Mouse (Mus musculus) forebrain, embryonic 10.5 days (tissue): Measurements from ENCODE around the gene Dnase2b. TPM values are rescaled to one million over a fixed set of nuclear protein-coding genes. Genes with fewer than 3 reads are reported as not detected.

Experiments used
- DNase-seq: peaks from one replicate; pipeline ENCODE4 v3.0.0-alpha.2; 2017; ENCODE audit warnings: low spot score; ENCODE audit errors: extremely low spot score
- H3K27ac ChIP-seq: fragments of 300-500 bp; sonication (generic); 2 replicates; pipeline ENCODE4 v1.5.1; 2016; ENCODE audit warnings: mild to moderate bottlenecking
- H3K27me3 ChIP-seq: fragments of 300-500 bp; sonication (generic); 2 replicates; pipeline ENCODE4 v1.6.1; 2016; ENCODE audit warnings: mild to moderate bottlenecking; ENCODE audit not compliant: poor library complexity, severe bottlenecking
- H3K36me3 ChIP-seq: fragments of 300-500 bp; sonication (generic); replicated peaks from 2 replicates; pipeline ENCODE4 v1.6.1; 2016; ENCODE audit warnings: mild to moderate bottlenecking, moderate library complexity
- H3K4me1 ChIP-seq: fragments of 300-500 bp; sonication (generic); 2 replicates; pipeline ENCODE4 v1.6.1; 2016
- H3K4me3 ChIP-seq: fragments of 300-500 bp; sonication (generic); 2 replicates; pipeline ENCODE4 v1.5.1; 2016; ENCODE audit warnings: mild to moderate bottlenecking, moderate library complexity
- H3K9me3 ChIP-seq: fragments of 300-500 bp; sonication (generic); 2 replicates; pipeline ENCODE4 v1.6.1; 2016; ENCODE audit warnings: mild to moderate bottlenecking, moderate library complexity
- WGBS: fragments of 180-500 bp; shearing (Covaris S2); methylation state at CpG from one replicate; pipeline ENCODE4 v1.1.7; 2016; 5-methylcytosine and 5-hydroxymethylcytosine counted together
- polyA plus RNA-seq: library from polyadenylated mRNA; unstranded; fragments of >200 nt; fragmentation: Nextera tagmentation; extraction: Ambion mirVana; gene quantifications from 2 replicates; pipeline ENCODE4 v1.2.1, GENCODE M21; 2016

The Dnase2b gene
- polyA plus RNA-seq, 1 experiment from 2014 or later = not detected

DNA sequence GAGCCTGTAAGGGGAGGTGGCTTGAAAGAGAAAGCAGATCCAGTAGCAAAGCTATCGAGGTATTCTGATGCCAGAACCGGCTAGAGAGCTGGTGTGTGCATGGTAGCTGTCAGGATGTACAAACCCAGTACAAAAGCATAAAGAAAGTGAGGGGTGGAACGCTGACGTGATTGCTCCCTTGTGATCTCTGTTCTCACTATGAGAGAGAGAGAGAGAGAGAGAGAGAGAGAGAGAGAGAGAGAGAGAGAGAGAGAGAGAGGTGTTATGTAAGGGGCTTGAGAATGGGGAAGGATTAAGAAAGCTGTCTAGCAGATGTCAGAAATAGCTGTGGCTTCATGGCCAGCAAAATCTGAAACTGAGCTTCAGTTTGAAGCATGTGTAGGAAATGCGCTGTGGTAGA lies 31.5 kb downstream of the Dnase2b start:
- Histone ChIP-seq H3K27ac (no peak overlapping the region), H3K4me3 (no peak overlapping the region), H3K9me3 (no peaks in the 10 kb centered on the region), H3K4me1 (no peaks in the 10 kb centered on the region), H3K36me3 (no peaks in the 10 kb centered on the region), H3K27me3 (no peaks in the 10 kb centered on the region)
- no peak for DNase-seq
- 76% methylated on average over 5 of the region's 5 CpGs for WGBS

- no peaks in the 10 kb centered on the region for H3K36me3 ChIP-seq
- no peak overlapping the region for H3K4me3 ChIP-seq
- no peak for DNase-seq
- 88% methylated on average over 4 of the region's 4 CpGs for WGBS
- H3K4me1 ChIP-seq = no peaks in the 10 kb centered on the region
- no peaks in the 10 kb centered on the region for H3K9me3 ChIP-seq
- H3K27ac ChIP-seq = no peak overlapping the region
- no peaks in the 10 kb centered on the region for H3K27me3 ChIP-seq
Observed at GRCm38 (mm10) chr3:146583478-146583877, 31.9 kb downstream of the Dnase2b start.

DNA sequence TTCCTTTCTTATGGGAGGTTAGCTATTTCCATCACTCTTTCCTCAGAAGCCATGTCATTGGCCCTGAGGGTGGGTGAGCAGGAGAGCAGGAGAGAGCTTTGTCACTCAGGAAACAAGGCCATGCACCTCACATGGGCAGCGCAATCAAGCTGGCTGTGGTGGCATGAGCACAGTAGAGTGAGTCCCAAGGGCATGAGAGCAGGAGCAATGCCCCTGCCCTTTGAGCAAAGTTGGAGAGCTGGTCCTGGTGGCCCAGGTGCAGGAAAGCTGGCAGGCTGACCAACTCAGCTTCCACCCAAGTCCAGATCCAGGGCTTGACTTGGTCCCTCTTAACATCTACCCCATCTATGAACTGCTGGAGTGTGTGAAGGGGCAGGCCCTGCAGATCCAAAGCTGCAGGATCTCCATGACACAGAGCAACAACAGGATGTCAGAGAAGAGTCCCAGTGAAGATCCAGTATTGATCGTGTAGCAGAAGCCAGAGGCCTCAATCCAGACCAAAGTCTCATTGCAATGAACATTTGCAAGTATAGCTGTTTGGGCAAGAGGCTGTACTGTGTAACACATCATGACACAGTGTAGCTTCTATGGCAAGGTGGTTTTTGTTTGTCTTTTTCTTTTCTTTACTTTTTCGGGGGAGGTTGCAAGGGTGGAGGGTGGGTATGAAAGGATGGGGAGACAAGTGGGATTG lies 35.2 kb downstream of the Dnase2b start:
- whole genome bisulfite sequencing = 83% methylated on average over 3 of the region's 3 CpGs
- H3K36me3 ChIP-seq = no peaks in the 10 kb centered on the region
- no peaks in the 10 kb centered on the region for H3K9me3 ChIP-seq
- no peak overlapping the region for H3K27ac ChIP-seq
- no peak for DNase-seq
- H3K27me3 ChIP-seq = no peaks in the 10 kb centered on the region
- H3K4me1 ChIP-seq = no peaks in the 10 kb centered on the region
- no peak overlapping the region for H3K4me3 ChIP-seq

- H3K27ac ChIP-seq = no peak overlapping the region
- H3K4me3 ChIP-seq = no peak overlapping the region
- WGBS = 69% methylated on average over 2 of the region's 2 CpGs
- no peaks in the 10 kb centered on the region for H3K27me3 ChIP-seq
- no peak for DNase-seq
- H3K9me3 ChIP-seq = no peaks in the 10 kb centered on the region
- no peaks in the 10 kb centered on the region for H3K4me1 ChIP-seq
- H3K36me3 ChIP-seq = no peaks in the 10 kb centered on the region
Observed at GRCm38 (mm10) chr3:146577591-146577990, 37.8 kb downstream of the Dnase2b start.

DNA sequence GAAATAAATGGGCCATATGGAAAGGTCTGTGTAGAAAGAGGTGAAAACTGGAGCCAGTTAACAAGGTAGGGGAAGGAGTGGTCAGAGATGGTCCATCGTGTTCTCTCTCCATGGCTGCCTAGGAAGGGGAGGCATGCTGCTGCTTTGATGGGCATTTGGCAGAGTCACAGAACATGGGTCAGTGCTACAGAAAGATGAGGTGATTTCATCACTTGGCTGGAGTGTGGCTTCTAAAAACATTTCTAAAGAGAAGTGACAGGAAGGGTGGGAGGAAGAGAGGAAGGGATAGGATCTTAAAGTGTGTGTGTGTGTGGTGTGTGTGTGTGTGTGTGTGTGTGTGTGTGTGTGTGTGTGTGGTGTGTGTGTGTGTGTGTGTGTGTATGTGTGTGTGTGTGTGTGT lies 44.1 kb downstream of the Dnase2b start:
- H3K27ac ChIP-seq = no peak overlapping the region
- no peaks in the 10 kb centered on the region for H3K4me1 ChIP-seq
- WGBS = 82% methylated on average over 1 of the region's 1 CpGs
- no peaks in the 10 kb centered on the region for H3K27me3 ChIP-seq
- H3K4me3 ChIP-seq = no peak overlapping the region
- H3K9me3 ChIP-seq = no peaks in the 10 kb centered on the region
- no peaks in the 10 kb centered on the region for H3K36me3 ChIP-seq
- no peak for DNase-seq

DNA sequence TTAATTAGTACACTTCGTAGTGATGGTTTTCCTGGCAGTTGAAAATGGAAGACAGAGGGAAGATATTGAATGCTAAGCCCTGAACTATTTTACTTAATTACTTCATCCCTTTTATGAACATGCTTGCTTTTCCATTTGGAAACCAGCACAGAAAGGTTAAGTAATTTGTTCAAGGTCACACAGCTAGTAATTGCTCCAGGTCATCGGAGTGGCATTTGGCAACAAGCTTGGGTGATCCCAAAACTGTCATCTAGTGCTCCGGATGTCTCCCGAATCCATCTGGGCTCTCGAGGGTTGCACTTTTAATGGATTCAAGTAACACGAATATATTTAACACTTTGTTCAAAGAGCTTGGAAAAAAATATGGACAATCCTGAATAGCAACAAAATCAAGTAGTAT lies 44.5 kb downstream of the Dnase2b start:
- Histone ChIP-seq H3K4me1 (no peaks in the 10 kb centered on the region), H3K36me3 (no peaks in the 10 kb centered on the region), H3K27ac (no peak overlapping the region), H3K4me3 (no peak overlapping the region), H3K27me3 (no peaks in the 10 kb centered on the region), H3K9me3 (no peaks in the 10 kb centered on the region)
- no peak for DNase-seq
- 88% methylated on average over 6 of the region's 6 CpGs for WGBS

- Histone ChIP-seq H3K4me3 (no peak within 1 kb of the TSS), H3K36me3 (no peaks in the 10 kb centered on the region), H3K27ac (no peak within 1 kb of the TSS), H3K27me3 (no peaks in the 10 kb centered on the region), H3K9me3 (no peaks in the 10 kb centered on the region), H3K4me1 (no peaks in the 10 kb centered on the region)
- no peak for DNase-seq
- 88% methylated on average over 10 of the region's 10 CpGs for WGBS
Observed at GRCm38 (mm10) chr3:146570148-146570782, 45.1 kb downstream of the Dnase2b start, which contains the start of gene Uox. TSS of gene Uox (plus strand) at chr3:146570426.

- WGBS = 90% methylated on average over 3 of the region's 3 CpGs
Observed at GRCm38 (mm10) chr3:146569594-146569993, 45.8 kb downstream of the Dnase2b start.

DNA sequence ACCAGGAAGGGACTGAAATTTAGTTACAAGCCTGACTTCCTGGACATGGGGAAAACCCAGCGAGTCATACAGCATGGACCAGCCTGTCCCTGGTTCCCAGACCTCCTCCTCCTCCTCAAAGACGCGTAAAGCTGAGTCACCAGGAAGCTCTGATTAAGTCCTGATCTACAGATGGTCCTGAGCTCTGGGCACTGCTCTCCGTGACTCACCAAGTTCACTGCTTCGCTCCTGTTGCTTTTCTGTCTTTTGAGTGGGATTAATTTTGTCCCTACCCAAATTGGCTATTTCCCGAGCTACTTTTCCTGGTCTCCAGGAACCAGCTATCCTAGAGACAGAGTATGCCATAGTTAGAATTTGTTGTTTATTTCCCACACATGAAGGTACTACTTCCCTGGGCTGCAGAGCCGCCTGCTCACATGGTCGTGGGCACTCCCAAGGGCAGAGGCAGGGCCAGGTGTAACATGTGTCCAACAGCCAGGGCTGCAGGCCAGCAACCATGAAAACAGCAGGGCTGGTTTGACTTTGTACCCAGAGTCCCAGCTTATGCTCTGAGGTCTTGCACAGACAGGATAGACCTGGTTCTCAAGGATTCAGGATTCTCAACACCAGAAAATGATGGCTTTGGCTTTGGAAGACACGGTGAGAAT lies 47.4 kb downstream of the Dnase2b start:
- DNase-seq = no peak
- no peak overlapping the region for H3K27ac ChIP-seq
- no peaks in the 10 kb centered on the region for H3K27me3 ChIP-seq
- no peaks in the 10 kb centered on the region for H3K9me3 ChIP-seq
- no peak overlapping the region for H3K4me3 ChIP-seq
- H3K36me3 ChIP-seq = no peaks in the 10 kb centered on the region
- H3K4me1 ChIP-seq = peaks cover 7% of the 10 kb centered on the region
- WGBS = 85% methylated on average over 9 of the region's 9 CpGs

More at GRCm38 (mm10) chr3:146569594-146569993, 45.8 kb downstream of the Dnase2b start:
- peaks cover 3% of the 10 kb centered on the region for H3K4me1 ChIP-seq
- H3K27me3 ChIP-seq = no peaks in the 10 kb centered on the region
- DNase-seq = no peak
- no peaks in the 10 kb centered on the region for H3K9me3 ChIP-seq
- no peak overlapping the region for H3K27ac ChIP-seq
- no peaks in the 10 kb centered on the region for H3K36me3 ChIP-seq
- H3K4me3 ChIP-seq = no peak overlapping the region

DNA sequence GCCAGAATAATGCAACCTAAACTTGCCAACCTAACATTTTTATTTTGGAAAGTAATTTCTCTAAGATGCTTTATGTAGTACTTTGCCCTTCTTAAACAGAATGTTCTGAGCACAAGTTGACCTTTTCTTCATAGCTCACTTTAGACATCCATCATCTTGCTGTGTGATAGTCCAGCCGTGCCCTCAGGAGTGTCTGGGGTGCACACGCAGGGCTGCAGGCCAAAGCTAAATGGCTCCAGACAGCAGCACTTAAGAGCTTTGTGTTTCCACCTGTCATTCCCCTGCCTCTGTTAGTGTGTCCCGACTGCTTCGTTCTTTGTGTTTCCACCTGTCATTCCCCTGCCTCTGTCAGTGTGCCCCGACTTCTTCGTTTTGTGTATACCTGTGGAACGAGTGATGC lies 48.0 kb downstream of the Dnase2b start:
- H3K27ac ChIP-seq = no peak overlapping the region
- no peaks in the 10 kb centered on the region for H3K27me3 ChIP-seq
- DNase-seq = no peak
- no peak overlapping the region for H3K4me3 ChIP-seq
- H3K36me3 ChIP-seq = no peaks in the 10 kb centered on the region
- WGBS = 83% methylated on average over 7 of the region's 7 CpGs
- no peaks in the 10 kb centered on the region for H3K9me3 ChIP-seq
- H3K4me1 ChIP-seq = peaks cover 7% of the 10 kb centered on the region

GRCm38 (mm10) chr3:146565065-146565411 lies 50.4 kb downstream of the Dnase2b start:
- DNase-seq = no peak
- Histone ChIP-seq H3K4me1 (peaks cover 7% of the 10 kb centered on the region), H3K27ac (no peak overlapping the region), H3K4me3 (no peak overlapping the region), H3K36me3 (no peaks in the 10 kb centered on the region), H3K27me3 (no peaks in the 10 kb centered on the region), H3K9me3 (no peaks in the 10 kb centered on the region)
- 95% methylated on average over 1 of the region's 1 CpGs for WGBS

- no peaks in the 10 kb centered on the region for H3K9me3 ChIP-seq
- no peak overlapping the region for H3K4me3 ChIP-seq
- H3K27ac ChIP-seq = no peak overlapping the region; the same call in 1 of the 2 replicates
- peaks cover 7% of the 10 kb centered on the region for H3K4me1 ChIP-seq
- no peaks in the 10 kb centered on the region for H3K36me3 ChIP-seq
- 34% methylated on average over 14 of the region's 14 CpGs for WGBS
- peak; percentile 71 for DNase-seq
- no peaks in the 10 kb centered on the region for H3K27me3 ChIP-seq
Observed at GRCm38 (mm10) chr3:146564268-146565064, 50.9 kb downstream of the Dnase2b start.
